Mouse (Mus musculus): ENCODE data around the gene Abcf2. TPM values are rescaled to one million over a fixed set of nuclear protein-coding genes. Genes with fewer than 3 reads are reported as not detected.

Abcf2 gene
- total and polyA plus RNA-seq, 2 experiments from 2014 or later, result 49.6 to 56.0 TPM

- peaks cover 28% of the 10 kb centered on the region for H3K27me3 ChIP-seq (ENCODE audit: control insufficient read depth, insufficient read depth, low read length)
- WGBS, result 82% methylated on average over 7 of the region's 7 CpGs
- ATAC-seq (ENCODE audit: insufficient read depth, low read depth), result no peak
These were observed 45.2 kb upstream of the Abcf2 start for GRCm38 (mm10) chr5:24622386-24623040.

GRCm38 (mm10) chr5:24620626-24621025 lies 43.4 kb upstream of the Abcf2 start:
- H3K9ac ChIP-seq (replicated peaks; ENCODE audit: low read depth, low read length), result no peak overlapping the region
- peaks cover 7% of the 10 kb centered on the region for H3K4me1 ChIP-seq (ENCODE audit: control insufficient read depth, insufficient read depth)
- WGBS, result 75% methylated on average over 8 of the region's 8 CpGs
- TF ChIP-seq CTCF (IDR thresholded peaks at IDR 0.05; ENCODE audit: low read depth) (no peak), EP300 (IDR thresholded peaks at IDR 0.05; ENCODE audit: low read depth) (no peak)
- H3K27ac ChIP-seq (ENCODE audit: low read depth), result no peak overlapping the region
- no peak overlapping the region for H3K4me3 ChIP-seq (ENCODE audit: low read depth, low read length)
- DNase-seq (ENCODE audit: low spot score) (no peak), ATAC-seq (ENCODE audit: insufficient read depth, low read depth) (no peak)
- no peak overlapping the region for H3K4me2 ChIP-seq (ENCODE audit: low read depth, low read length)
- H3K36me3 ChIP-seq (replicated peaks; ENCODE audit: control insufficient read depth, insufficient read depth, low read length), result no peaks in the 10 kb centered on the region
- H3K9me3 ChIP-seq (replicated peaks; ENCODE audit: control insufficient read depth, low read length), result no peaks in the 10 kb centered on the region
- H3K27me3 ChIP-seq (ENCODE audit: control insufficient read depth, insufficient read depth, low read length), result peaks cover 28% of the 10 kb centered on the region

More at GRCm38 (mm10) chr5:24622386-24623040, 45.2 kb upstream of the Abcf2 start:
- Histone ChIP-seq H3K4me2 (ENCODE audit: low read depth, low read length) (no peak overlapping the region), H3K36me3 (replicated peaks; ENCODE audit: control insufficient read depth, insufficient read depth, low read length) (no peaks in the 10 kb centered on the region), H3K4me1 (ENCODE audit: control insufficient read depth, insufficient read depth) (peaks cover 7% of the 10 kb centered on the region), H3K27ac (ENCODE audit: low read depth) (no peak overlapping the region), H3K9ac (replicated peaks; ENCODE audit: low read depth, low read length) (no peak overlapping the region), H3K9me3 (replicated peaks; ENCODE audit: control insufficient read depth, low read length) (no peaks in the 10 kb centered on the region), H3K4me3 (ENCODE audit: low read depth, low read length) (no peak overlapping the region)
- no peak for TF ChIP-seq EP300 (IDR thresholded peaks at IDR 0.05; ENCODE audit: low read depth)
- TF ChIP-seq CTCF (IDR thresholded peaks at IDR 0.05; ENCODE audit: low read depth), result no peak
- DNase-seq (ENCODE audit: low spot score), result no peak

GRCm38 (mm10) chr5:24620116-24620515 lies 42.8 kb upstream of the Abcf2 start:
- TF ChIP-seq CTCF (IDR thresholded peaks at IDR 0.05; ENCODE audit: low read depth), result no peak
- no peak for TF ChIP-seq EP300 (IDR thresholded peaks at IDR 0.05; ENCODE audit: low read depth)
- Histone ChIP-seq H3K9ac (replicated peaks; ENCODE audit: low read depth, low read length) (no peak overlapping the region), H3K4me2 (ENCODE audit: low read depth, low read length) (no peak overlapping the region), H3K4me1 (ENCODE audit: control insufficient read depth, insufficient read depth) (peaks cover 7% of the 10 kb centered on the region), H3K27me3 (ENCODE audit: control insufficient read depth, insufficient read depth, low read length) (peaks cover 28% of the 10 kb centered on the region), H3K9me3 (replicated peaks; ENCODE audit: control insufficient read depth, low read length) (no peaks in the 10 kb centered on the region), H3K27ac (ENCODE audit: low read depth) (no peak overlapping the region), H3K36me3 (replicated peaks; ENCODE audit: control insufficient read depth, insufficient read depth, low read length) (no peaks in the 10 kb centered on the region), H3K4me3 (ENCODE audit: low read depth, low read length) (no peak overlapping the region)
- 50% methylated on average over 8 of the region's 8 CpGs for WGBS
- no peak for DNase-seq (ENCODE audit: low spot score)
- 0 out of 2 replicates have a peak, but pooled peaks have one; percentile 26 for ATAC-seq (ENCODE audit: insufficient read depth, low read depth)

GRCm38 (mm10) chr5:24618921-24619320 lies 41.7 kb upstream of the Abcf2 start:
- H3K4me1 ChIP-seq (ENCODE audit: control insufficient read depth, insufficient read depth), result no peaks in the 10 kb centered on the region
- H3K36me3 ChIP-seq (replicated peaks; ENCODE audit: control insufficient read depth, insufficient read depth, low read length), result no peaks in the 10 kb centered on the region
- H3K4me2 ChIP-seq (ENCODE audit: low read depth, low read length), result no peak overlapping the region
- 72% methylated on average over 3 of the region's 3 CpGs for WGBS
- no peaks in the 10 kb centered on the region for H3K9me3 ChIP-seq (replicated peaks; ENCODE audit: control insufficient read depth, low read length)
- H3K4me3 ChIP-seq (ENCODE audit: low read depth, low read length), result no peak overlapping the region
- TF ChIP-seq CTCF (IDR thresholded peaks at IDR 0.05; ENCODE audit: low read depth), result no peak
- no peak for TF ChIP-seq EP300 (IDR thresholded peaks at IDR 0.05; ENCODE audit: low read depth)
- peaks cover 22% of the 10 kb centered on the region for H3K27me3 ChIP-seq (ENCODE audit: control insufficient read depth, insufficient read depth, low read length)
- no peak for DNase-seq (ENCODE audit: low spot score)
- ATAC-seq (ENCODE audit: insufficient read depth, low read depth), result no peak
- no peak overlapping the region for H3K9ac ChIP-seq (replicated peaks; ENCODE audit: low read depth, low read length)
- H3K27ac ChIP-seq (ENCODE audit: low read depth), result no peak overlapping the region

GRCm38 (mm10) chr5:24615097-24615496 lies 37.8 kb upstream of the Abcf2 start:
- ATAC-seq (ENCODE audit: insufficient read depth, low read depth) (no peak), DNase-seq (ENCODE audit: low spot score) (no peak)
- Histone ChIP-seq H3K27me3 (ENCODE audit: control insufficient read depth, insufficient read depth, low read length) (no peaks in the 10 kb centered on the region), H3K27ac (ENCODE audit: low read depth) (no peak overlapping the region), H3K4me2 (ENCODE audit: low read depth, low read length) (no peak overlapping the region), H3K4me3 (ENCODE audit: low read depth, low read length) (no peak overlapping the region), H3K9me3 (replicated peaks; ENCODE audit: control insufficient read depth, low read length) (no peaks in the 10 kb centered on the region), H3K4me1 (ENCODE audit: control insufficient read depth, insufficient read depth) (peaks cover 16% of the 10 kb centered on the region; the same call in 1 of the 2 replicates), H3K36me3 (replicated peaks; ENCODE audit: control insufficient read depth, insufficient read depth, low read length) (no peaks in the 10 kb centered on the region), H3K9ac (replicated peaks; ENCODE audit: low read depth, low read length) (no peak overlapping the region)
- 53% methylated on average over 6 of the region's 6 CpGs for WGBS
- no peak for TF ChIP-seq CTCF (IDR thresholded peaks at IDR 0.05; ENCODE audit: low read depth)
- no peak for TF ChIP-seq EP300 (IDR thresholded peaks at IDR 0.05; ENCODE audit: low read depth)

GRCm38 (mm10) chr5:24612302-24612649 lies 35.0 kb upstream of the Abcf2 start:
- no peaks in the 10 kb centered on the region for H3K27me3 ChIP-seq (ENCODE audit: control insufficient read depth, insufficient read depth, low read length)
- H3K4me3 ChIP-seq (ENCODE audit: low read depth, low read length), result no peak overlapping the region
- WGBS, result 61% methylated on average over 5 of the region's 5 CpGs
- H3K27ac ChIP-seq (ENCODE audit: low read depth), result no peak overlapping the region
- DNase-seq (ENCODE audit: low spot score) (no peak), ATAC-seq (ENCODE audit: insufficient read depth, low read depth) (peak; percentile 14; the same call in 1 of the 2 replicates)
- H3K4me2 ChIP-seq (ENCODE audit: low read depth, low read length), result no peak overlapping the region
- TF ChIP-seq CTCF (IDR thresholded peaks at IDR 0.05; ENCODE audit: low read depth), result peak; percentile 28; the same call in 1 of the 2 replicates
- no peak for TF ChIP-seq EP300 (IDR thresholded peaks at IDR 0.05; ENCODE audit: low read depth)
- H3K36me3 ChIP-seq (replicated peaks; ENCODE audit: control insufficient read depth, insufficient read depth, low read length), result no peaks in the 10 kb centered on the region
- no peak overlapping the region; the same call in 1 of the 2 replicates for H3K9ac ChIP-seq (replicated peaks; ENCODE audit: low read depth, low read length)
- H3K9me3 ChIP-seq (replicated peaks; ENCODE audit: control insufficient read depth, low read length), result no peaks in the 10 kb centered on the region
- peaks cover 26% of the 10 kb centered on the region for H3K4me1 ChIP-seq (ENCODE audit: control insufficient read depth, insufficient read depth)

Data from heart, postnatal 0 days (tissue).